Comparison of ENCODE assay signal across 14 mouse cellular contexts in genomic region chr8:10646485-10646884, GRCm38 (mm10).
DNase-seq lines count a peak whose midpoint lies in the region; ATAC-seq and TF ChIP-seq lines count a peak whose summit lies in the region.
"Had no signal": no experiment of that assay in that cellular context is flagged by ENCODE, and none has a peak within 500 bp of the region (broad histone marks: within the 10 kb centered on the region; RNA-seq: fewer than 3 reads in every experiment).

No protein-coding gene starts in this region.

- TF ChIP-seq CTCF in thymus, adult 2 months (IDR thresholded peaks at IDR 0.05; ENCODE audit: borderline replicate concordance, control insufficient read depth, extremely low read depth, insufficient read depth, low read length, poor library complexity) = no peak

- H3K4me1 ChIP-seq in lung, embryonic 16.5 days (replicated peaks; ENCODE audit: control insufficient read depth, insufficient read depth, low read length) = no peaks in the 10 kb centered on the region
- H3K4me1 ChIP-seq in heart, embryonic 15.5 days (replicated peaks) = peaks cover 34% of the 10 kb centered on the region
- no peaks in the 10 kb centered on the region for H3K4me1 ChIP-seq in thymus, adult 2 months (replicated peaks; ENCODE audit: control insufficient read depth, insufficient read depth, low read length)

- H3K4me3 ChIP-seq in lung, embryonic 16.5 days (ENCODE audit: low read length) = no peak overlapping the region
- no peak overlapping the region for H3K4me3 ChIP-seq in heart, embryonic 15.5 days
- no peak overlapping the region for H3K4me3 ChIP-seq in thymus, adult 2 months (ENCODE audit: control insufficient read depth, insufficient read depth, low read length)
- H3K4me3 ChIP-seq: forebrain, embryonic 13.5 days; hindbrain, embryonic 12.5 days; limb, embryonic 15.5 days had no signal

- H3K27me3 ChIP-seq in lung, embryonic 16.5 days (ENCODE audit: control insufficient read depth, insufficient read depth, low read depth, low read length) = no peaks in the 10 kb centered on the region
- no peaks in the 10 kb centered on the region for H3K27me3 ChIP-seq in heart, embryonic 15.5 days
- no peaks in the 10 kb centered on the region for H3K27me3 ChIP-seq in thymus, adult 2 months (ENCODE audit: control insufficient read depth, insufficient read depth, low read length)
- H3K27me3 ChIP-seq: forebrain, embryonic 13.5 days; hindbrain, embryonic 12.5 days; limb, embryonic 15.5 days had no signal

- H3K4me2 ChIP-seq in lung, embryonic 16.5 days (ENCODE audit: low read depth, low read length) = no peak overlapping the region
- no peak overlapping the region for H3K4me2 ChIP-seq in heart, embryonic 15.5 days
- H3K4me2 ChIP-seq: forebrain, embryonic 13.5 days; hindbrain, embryonic 12.5 days; limb, embryonic 15.5 days had no signal

- no peaks in the 10 kb centered on the region for H3K9me3 ChIP-seq in lung, embryonic 16.5 days (ENCODE audit: control insufficient read depth, low read length)
- no peaks in the 10 kb centered on the region for H3K9me3 ChIP-seq in heart, embryonic 15.5 days (replicated peaks)
- H3K9me3 ChIP-seq: forebrain, embryonic 13.5 days; hindbrain, embryonic 12.5 days; limb, embryonic 15.5 days had no signal

- H3K36me3 ChIP-seq in lung, embryonic 16.5 days (ENCODE audit: control insufficient read depth, insufficient read depth, low read length) = no peaks in the 10 kb centered on the region
- no peaks in the 10 kb centered on the region for H3K36me3 ChIP-seq in heart, embryonic 15.5 days
- no peaks in the 10 kb centered on the region for H3K36me3 ChIP-seq in thymus, adult 2 months (ENCODE audit: control insufficient read depth, insufficient read depth, low read length)
- H3K36me3 ChIP-seq: hindbrain, embryonic 12.5 days; limb, embryonic 15.5 days had no signal

- H3K9ac ChIP-seq in lung, embryonic 16.5 days (ENCODE audit: low read length) = no peak overlapping the region
- H3K9ac ChIP-seq in heart, embryonic 15.5 days = no peak overlapping the region
- H3K9ac ChIP-seq: forebrain, embryonic 13.5 days; hindbrain, embryonic 12.5 days; limb, embryonic 15.5 days had no signal

- ATAC-seq in lung, embryonic 16.5 days (ENCODE audit: low read depth) = 0 out of 2 replicates have a peak, but pooled peaks have one; percentile 36
- peak; percentile 51; the same call in 1 of the 2 replicates for ATAC-seq in heart, embryonic 15.5 days (replicated peaks; ENCODE audit: insufficient number of reproducible peaks, insufficient read depth, low FRiP score, low read depth)
- ATAC-seq: forebrain, embryonic 13.5 days; intestine, postnatal 0 days had no signal

- TF ChIP-seq POLR2A in thymus, adult 2 months (IDR thresholded peaks at IDR 0.05; ENCODE audit: control insufficient read depth, extremely low read depth, insufficient read depth, low read length, poor library complexity) = no peak

- peak; percentile 45 to 67 for DNase-seq in heart, adult 18-20 months
- DNase-seq in heart, postnatal 14 days = no peak
- no peak for DNase-seq in lung, postnatal 36 days
- peak; percentile 95 for DNase-seq in Muller cell, postnatal 12 days (ENCODE audit: inconsistent ontology term)
- DNase-seq in left cerebral cortex, postnatal 36 days (ENCODE audit: low spot score in 2 of 2) = no peak
- DNase-seq in thymus, adult 2 months = no peak
- DNase-seq: lung, adult 18-20 months; right cerebral cortex, postnatal 14 days had no signal

- H3K27ac ChIP-seq in lung, embryonic 16.5 days (ENCODE audit: low read length) = no peak overlapping the region
- peak overlapping the region; percentile 27 for H3K27ac ChIP-seq in heart, embryonic 15.5 days
- H3K27ac ChIP-seq in thymus, adult 2 months (ENCODE audit: control insufficient read depth, insufficient read depth, low read length) = no peak overlapping the region
- H3K27ac ChIP-seq: forebrain, embryonic 13.5 days; hindbrain, embryonic 12.5 days; limb, embryonic 15.5 days had no signal

- 45% methylated on average over 10 of the region's 10 CpGs for WGBS in lung, embryonic 16.5 days
- 24% methylated on average over 10 of the region's 10 CpGs for WGBS in heart, embryonic 15.5 days
- 84% methylated on average over 10 of the region's 10 CpGs for WGBS in thymus, adult 2 months

- intact Hi-C loops in heart, postnatal 14 days (cut with DNase I) = loop anchor here (10.0 kb wide), 1 partner anchor 528 kb away; no protein-coding TSS in a partner anchor
- intact Hi-C loops in left cerebral cortex, postnatal 36 days (cut with DNase I) = no loop called here

Comparison
In these comparisons a context has a peak if more than half of its experiments do, and no peak if none do; other contexts are left out.
1. DNase-seq: peak in heart, adult 18-20 months (2 of 2) and Muller cell, postnatal 12 days (single experiment); none in heart, postnatal 14 days (0 of 2), lung, postnatal 36 days (single experiment), left cerebral cortex, postnatal 36 days (0 of 2) and thymus, adult 2 months (single experiment).